Mouse (Mus musculus): ENCODE data around the gene Tmem80. TPM values are rescaled to one million over a fixed set of nuclear protein-coding genes. Genes with fewer than 3 reads are reported as not detected.

Gene Tmem80
- polyA plus RNA-seq, 1 experiment from 2014 or later: 33.2 TPM

GRCm38 (mm10) chr7:141371942-141372595 is 44.5 kb downstream of the Tmem80 start:
- Histone ChIP-seq H3K27ac (ENCODE audit: low read depth, low read length) (no peak overlapping the region), H3K9me3 (ENCODE audit: control insufficient read depth, low read length) (no peaks in the 10 kb centered on the region), H3K27me3 (ENCODE audit: control insufficient read depth, insufficient read depth, low read length) (no peaks in the 10 kb centered on the region), H3K4me2 (ENCODE audit: low read depth, low read length, severe bottlenecking) (no peak overlapping the region), H3K9ac (ENCODE audit: low read length) (no peak overlapping the region), H3K4me3 (ENCODE audit: low read depth, low read length) (no peak overlapping the region), H3K4me1 (replicated peaks; ENCODE audit: control insufficient read depth, insufficient read depth, low read length) (no peaks in the 10 kb centered on the region), H3K36me3 (ENCODE audit: control insufficient read depth, insufficient read depth, low read length) (no peaks in the 10 kb centered on the region)
- 77% methylated on average over 6 of the region's 6 CpGs for WGBS
- ATAC-seq (replicated peaks; ENCODE audit: low FRiP score): no peak
- DNase-seq (ENCODE audit: low spot score): no peak

GRCm38 (mm10) chr7:141373611-141374010 is 46.1 kb downstream of the Tmem80 start:
- Histone ChIP-seq H3K27ac (ENCODE audit: low read depth, low read length) (no peak overlapping the region), H3K9me3 (ENCODE audit: control insufficient read depth, low read length) (no peaks in the 10 kb centered on the region), H3K4me2 (ENCODE audit: low read depth, low read length, severe bottlenecking) (no peak overlapping the region), H3K4me1 (replicated peaks; ENCODE audit: control insufficient read depth, insufficient read depth, low read length) (no peaks in the 10 kb centered on the region), H3K36me3 (ENCODE audit: control insufficient read depth, insufficient read depth, low read length) (no peaks in the 10 kb centered on the region), H3K27me3 (ENCODE audit: control insufficient read depth, insufficient read depth, low read length) (no peaks in the 10 kb centered on the region), H3K4me3 (ENCODE audit: low read depth, low read length) (no peak overlapping the region), H3K9ac (ENCODE audit: low read length) (no peak overlapping the region)
- ATAC-seq (replicated peaks; ENCODE audit: low FRiP score): no peak
- DNase-seq (ENCODE audit: low spot score): no peak
- WGBS: 24% methylated on average over 6 of the region's 6 CpGs

GRCm38 (mm10) chr7:141374399-141374798 is 46.9 kb downstream of the Tmem80 start:
- Histone ChIP-seq H3K9ac (ENCODE audit: low read length) (no peak overlapping the region), H3K27me3 (ENCODE audit: control insufficient read depth, insufficient read depth, low read length) (no peaks in the 10 kb centered on the region), H3K27ac (ENCODE audit: low read depth, low read length) (no peak overlapping the region), H3K4me3 (ENCODE audit: low read depth, low read length) (no peak overlapping the region), H3K4me2 (ENCODE audit: low read depth, low read length, severe bottlenecking) (no peak overlapping the region), H3K9me3 (ENCODE audit: control insufficient read depth, low read length) (no peaks in the 10 kb centered on the region), H3K36me3 (ENCODE audit: control insufficient read depth, insufficient read depth, low read length) (no peaks in the 10 kb centered on the region), H3K4me1 (replicated peaks; ENCODE audit: control insufficient read depth, insufficient read depth, low read length) (no peaks in the 10 kb centered on the region)
- ATAC-seq (replicated peaks; ENCODE audit: low FRiP score) (no peak), DNase-seq (ENCODE audit: low spot score) (no peak)

- H3K27ac ChIP-seq (ENCODE audit: low read depth, low read length): no peak overlapping the region
- H3K9ac ChIP-seq (ENCODE audit: low read length): no peak overlapping the region
- H3K36me3 ChIP-seq (ENCODE audit: control insufficient read depth, insufficient read depth, low read length): no peaks in the 10 kb centered on the region
- H3K27me3 ChIP-seq (ENCODE audit: control insufficient read depth, insufficient read depth, low read length): no peaks in the 10 kb centered on the region
- no peak overlapping the region for H3K4me2 ChIP-seq (ENCODE audit: low read depth, low read length, severe bottlenecking)
- ATAC-seq (replicated peaks; ENCODE audit: low FRiP score) (no peak), DNase-seq (ENCODE audit: low spot score) (no peak)
- no peaks in the 10 kb centered on the region for H3K9me3 ChIP-seq (ENCODE audit: control insufficient read depth, low read length)
- H3K4me1 ChIP-seq (replicated peaks; ENCODE audit: control insufficient read depth, insufficient read depth, low read length): no peaks in the 10 kb centered on the region
- H3K4me3 ChIP-seq (ENCODE audit: low read depth, low read length): no peak overlapping the region
- 74% methylated on average over 4 of the region's 4 CpGs for WGBS
These were observed 52.0 kb downstream of the Tmem80 start for GRCm38 (mm10) chr7:141379584-141379983.

GRCm38 (mm10) chr7:141381068-141381835 is 53.7 kb downstream of the Tmem80 start:
- ATAC-seq (replicated peaks; ENCODE audit: low FRiP score) (no peak), DNase-seq (ENCODE audit: low spot score) (no peak)
- Histone ChIP-seq H3K4me1 (replicated peaks; ENCODE audit: control insufficient read depth, insufficient read depth, low read length) (no peaks in the 10 kb centered on the region), H3K9me3 (ENCODE audit: control insufficient read depth, low read length) (no peaks in the 10 kb centered on the region), H3K27me3 (ENCODE audit: control insufficient read depth, insufficient read depth, low read length) (no peaks in the 10 kb centered on the region), H3K36me3 (ENCODE audit: control insufficient read depth, insufficient read depth, low read length) (no peaks in the 10 kb centered on the region), H3K4me3 (ENCODE audit: low read depth, low read length) (no peak overlapping the region), H3K9ac (ENCODE audit: low read length) (no peak overlapping the region), H3K27ac (ENCODE audit: low read depth, low read length) (no peak overlapping the region), H3K4me2 (ENCODE audit: low read depth, low read length, severe bottlenecking) (no peak overlapping the region)
- WGBS: 76% methylated on average over 4 of the region's 4 CpGs

Other genes with a start within 250 kb of the Tmem80 start
- 1.1 and 1.9 TPM in 2 replicates for gene Pkp3, start 249.5 kb upstream of the Tmem80 start, polyA plus RNA-seq (2014; fragmentation: Nextera tagmentation; extraction: Ambion mirVana)
- gene Sigirr, start 227.2 kb upstream of the Tmem80 start, polyA plus RNA-seq (2014; fragmentation: Nextera tagmentation; extraction: Ambion mirVana): 1.2 and 1.8 TPM in 2 replicates
- gene Ano9, start 209.9 kb upstream of the Tmem80 start, polyA plus RNA-seq (2014; fragmentation: Nextera tagmentation; extraction: Ambion mirVana): 0.21 and 0.39 TPM in 2 replicates
- gene Ptdss2, start 205.4 kb upstream of the Tmem80 start, polyA plus RNA-seq (2014; fragmentation: Nextera tagmentation; extraction: Ambion mirVana): 70.9 and 75.3 TPM in 2 replicates
- 56.7 and 65.2 TPM in 2 replicates for gene Rnh1, start 154.9 kb upstream of the Tmem80 start, polyA plus RNA-seq (2014; fragmentation: Nextera tagmentation; extraction: Ambion mirVana)
- gene Hras, start 133.7 kb upstream of the Tmem80 start, polyA plus RNA-seq (2014; fragmentation: Nextera tagmentation; extraction: Ambion mirVana): 87.5 and 116 TPM in 2 replicates
- gene Lrrc56, start 133.6 kb upstream of the Tmem80 start, polyA plus RNA-seq (2014; fragmentation: Nextera tagmentation; extraction: Ambion mirVana): 14.0 and 16.1 TPM in 2 replicates
- 3.3 TPM in 2 replicates for gene Lmntd2, start 113.7 kb upstream of the Tmem80 start, polyA plus RNA-seq (2014; fragmentation: Nextera tagmentation; extraction: Ambion mirVana)
- gene Rassf7, start 111.9 kb upstream of the Tmem80 start, polyA plus RNA-seq (2014; fragmentation: Nextera tagmentation; extraction: Ambion mirVana): 47.4 and 49.3 TPM in 2 replicates
- gene Phrf1, start 99.0 kb upstream of the Tmem80 start, polyA plus RNA-seq (2014; fragmentation: Nextera tagmentation; extraction: Ambion mirVana): 99.6 and 102 TPM in 2 replicates
- 0.57 and 1.2 TPM in 2 replicates for gene Irf7, start 61.3 kb upstream of the Tmem80 start, polyA plus RNA-seq (2014; fragmentation: Nextera tagmentation; extraction: Ambion mirVana)
- not detected in 2 replicates for gene Cdhr5, start 51.0 kb upstream of the Tmem80 start, polyA plus RNA-seq (2014; fragmentation: Nextera tagmentation; extraction: Ambion mirVana)
- 2.5 TPM in 2 replicates for gene Sct, start 48.6 kb upstream of the Tmem80 start, polyA plus RNA-seq (2014; fragmentation: Nextera tagmentation; extraction: Ambion mirVana)
- 0.24 and 0.43 TPM in 2 replicates for gene Drd4, start 35.7 kb upstream of the Tmem80 start, polyA plus RNA-seq (2014; fragmentation: Nextera tagmentation; extraction: Ambion mirVana)
- gene Deaf1, start within 50 bp of the Tmem80 start, polyA plus RNA-seq (2014; fragmentation: Nextera tagmentation; extraction: Ambion mirVana): 74.2 and 80.8 TPM in 2 replicates
- 2.5 and 3.3 TPM in 2 replicates for gene Eps8l2, start 11.1 kb downstream of the Tmem80 start, polyA plus RNA-seq (2014; fragmentation: Nextera tagmentation; extraction: Ambion mirVana)
- gene Taldo1, start 64.5 kb downstream of the Tmem80 start, polyA plus RNA-seq (2014; fragmentation: Nextera tagmentation; extraction: Ambion mirVana): 384 and 400 TPM in 2 replicates
- 42.9 and 46.6 TPM in 2 replicates for gene Gatd1, start 86.4 kb downstream of the Tmem80 start, polyA plus RNA-seq (2014; fragmentation: Nextera tagmentation; extraction: Ambion mirVana)
- 4.1 and 5.4 TPM in 2 replicates for gene Cend1, start 101.8 kb downstream of the Tmem80 start, polyA plus RNA-seq (2014; fragmentation: Nextera tagmentation; extraction: Ambion mirVana)
- 43.2 and 46.0 TPM in 2 replicates for gene Slc25a22, start 110.2 kb downstream of the Tmem80 start, polyA plus RNA-seq (2014; fragmentation: Nextera tagmentation; extraction: Ambion mirVana)
- gene Pidd1, start 116.3 kb downstream of the Tmem80 start, polyA plus RNA-seq (2014; fragmentation: Nextera tagmentation; extraction: Ambion mirVana): 22.3 TPM in 2 replicates
- gene Rplp2, start 119.6 kb downstream of the Tmem80 start, polyA plus RNA-seq (2014; fragmentation: Nextera tagmentation; extraction: Ambion mirVana): 935 and 968 TPM in 2 replicates
- gene Pnpla2, start 127.5 kb downstream of the Tmem80 start, polyA plus RNA-seq (2014; fragmentation: Nextera tagmentation; extraction: Ambion mirVana): 16.9 and 17.9 TPM in 2 replicates
- 3.6 and 5.9 TPM in 2 replicates for gene Cracr2b, start 133.4 kb downstream of the Tmem80 start, polyA plus RNA-seq (2014; fragmentation: Nextera tagmentation; extraction: Ambion mirVana)
- gene Cd151, start 139.7 kb downstream of the Tmem80 start, polyA plus RNA-seq (2014; fragmentation: Nextera tagmentation; extraction: Ambion mirVana): 40.3 and 48.6 TPM in 2 replicates
- 73.9 and 78.5 TPM in 2 replicates for gene Polr2l, start 147.4 kb downstream of the Tmem80 start, polyA plus RNA-seq (2014; fragmentation: Nextera tagmentation; extraction: Ambion mirVana)
- gene Tspan4, start 147.5 kb downstream of the Tmem80 start, polyA plus RNA-seq (2014; fragmentation: Nextera tagmentation; extraction: Ambion mirVana): 29.7 and 34.0 TPM in 2 replicates
- 22.9 and 26.5 TPM in 2 replicates for gene Chid1, start 212.1 kb downstream of the Tmem80 start, polyA plus RNA-seq (2014; fragmentation: Nextera tagmentation; extraction: Ambion mirVana)
- 104 and 106 TPM in 2 replicates for gene Ap2a2, start 234.4 kb downstream of the Tmem80 start, polyA plus RNA-seq (2014; fragmentation: Nextera tagmentation; extraction: Ambion mirVana)